Comparison of ENCODE assay signal across 11 mouse cellular contexts in the genomic region with DNA sequence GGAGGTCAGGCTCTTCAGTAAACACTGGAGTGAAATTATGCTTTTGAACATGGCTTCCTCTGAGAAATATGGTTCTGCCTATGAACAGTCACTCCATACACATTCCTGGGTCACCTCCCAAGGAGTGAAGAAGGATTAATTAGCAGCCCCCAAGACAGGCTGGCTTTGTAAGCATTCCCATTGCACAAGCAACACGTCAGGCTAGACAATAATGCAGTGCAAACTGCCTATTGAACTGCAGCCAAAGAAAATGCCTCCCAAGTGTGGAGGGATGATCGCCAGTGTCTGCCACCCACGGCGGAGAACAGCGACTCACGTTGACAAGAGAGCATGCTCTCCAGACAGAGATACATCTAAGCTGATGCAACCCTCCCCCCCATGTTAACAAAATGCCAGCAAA. TPM values are rescaled to one million over a fixed set of nuclear protein-coding genes. Genes with fewer than 3 reads are reported as not detected.
DNase-seq lines count a peak whose midpoint lies in the region; TF ChIP-seq lines count a peak whose summit lies in the region.
"Had no signal": no experiment of that assay in that cellular context is flagged by ENCODE, and none has a peak within 500 bp of the region (broad histone marks: within the 10 kb centered on the region; RNA-seq: fewer than 3 reads in every experiment).

No protein-coding gene starts in this region.

- 74% methylated on average over 6 of the region's 6 CpGs for WGBS in limb, embryonic 10.5 days

- H3K27me3 ChIP-seq in limb, embryonic 10.5 days (ENCODE audit: low read depth, poor library complexity, severe bottlenecking): no peaks in the 10 kb centered on the region

- H3K36me3 ChIP-seq in limb, embryonic 10.5 days: no peaks in the 10 kb centered on the region

- no peak overlapping the region for H3K4me3 ChIP-seq in left cerebral cortex, adult 2 months
- no peak overlapping the region for H3K4me3 ChIP-seq in limb, embryonic 10.5 days

- no peaks in the 10 kb centered on the region for H3K9me3 ChIP-seq in limb, embryonic 10.5 days (replicated peaks)

- no peak overlapping the region for H3K27ac ChIP-seq in left cerebral cortex, adult 2 months
- H3K27ac ChIP-seq in limb, embryonic 10.5 days: no peak overlapping the region

- intact Hi-C loops in left cerebral cortex, adult 2 months (cut with DNase I): loop anchor here (5.0 kb wide), 1 partner anchor 871 kb away; no protein-coding TSS in a partner anchor

- DNase-seq in frontal cortex, postnatal 36 days (ENCODE audit: low spot score in 2 of 2): peak; percentile 23 to 41
- DNase-seq in frontal cortex, postnatal 25 days (ENCODE audit: low spot score in 2 of 2): no peak
- peak; percentile 21 to 24 for DNase-seq in left cerebral cortex, adult 2 months (ENCODE audit: extremely low spot score in 1 of 2, low spot score in 2 of 2)
- no peak for DNase-seq in left cerebral cortex, adult 11 months (ENCODE audit: low spot score)
- DNase-seq in brain, adult 2 months (ENCODE audit: low read depth, low spot score): peak; percentile 76
- DNase-seq in limb, embryonic 10.5 days (ENCODE audit: low spot score): peak; percentile 13
- DNase-seq in embryo, embryonic 10 days (ENCODE audit: low spot score): no peak
- DNase-seq in adrenal gland, adult 18-20 months (ENCODE audit: low spot score in 2 of 2): no peak
- DNase-seq: heart, postnatal 10 days; liver had no signal

- no peak for TF ChIP-seq CTCF in left cerebral cortex, adult 2 months (IDR thresholded peaks at IDR 0.05)

- H3K4me1 ChIP-seq in limb, embryonic 10.5 days: peaks cover 5% of the 10 kb centered on the region

RNA-seq across cellular contexts. Expression of a gene that starts 16.9 kb away (rescaled TPM):
- total RNA-seq in left cerebral cortex, adult 2 months (2021): 10 to 100 TPM; 38.6 to 47.5 TPM
- polyA plus RNA-seq in limb, embryonic 10.5 days (2016; fragmentation: Nextera tagmentation; extraction: Ambion mirVana): 103 and 121 TPM in 2 replicates
- total RNA-seq in adrenal gland, adult 18-20 months (2021): 10 to 100 TPM; 65.9 to 92.5 TPM

RNA-seq across cellular contexts. Expression of a gene that starts 22.7 kb away (rescaled TPM):
- 1 to 10 TPM in 1 of 2 experiments, under 1 TPM in 1; 0.37 to 1.1 TPM for total RNA-seq in left cerebral cortex, adult 2 months (2021)
- not detected in 2 replicates for polyA plus RNA-seq in limb, embryonic 10.5 days (2016; fragmentation: Nextera tagmentation; extraction: Ambion mirVana)
- total RNA-seq in adrenal gland, adult 18-20 months (2021): not detected
- total RNA-seq: heart, postnatal 10 days had no signal
- polyA plus RNA-seq: thymus, postnatal 0 days had no signal

RNA-seq across cellular contexts. Expression of a gene that starts 26.3 kb away (rescaled TPM):
- total RNA-seq in left cerebral cortex, adult 2 months (2021): 100 to 1,000 TPM; 130 to 138 TPM
- polyA plus RNA-seq in limb, embryonic 10.5 days (2016; fragmentation: Nextera tagmentation; extraction: Ambion mirVana): 129 and 133 TPM in 2 replicates
- 100 to 1,000 TPM; 116 to 128 TPM for total RNA-seq in adrenal gland, adult 18-20 months (2021)

RNA-seq across cellular contexts. Expression of a gene that starts 43.7 kb away (rescaled TPM):
- 100 to 1,000 TPM; 107 to 108 TPM for total RNA-seq in left cerebral cortex, adult 2 months (2021)
- polyA plus RNA-seq in limb, embryonic 10.5 days (2016; fragmentation: Nextera tagmentation; extraction: Ambion mirVana): 314 and 323 TPM in 2 replicates
- 100 to 1,000 TPM in 1 of 2 experiments, 10 to 100 TPM in 1; 89.7 to 103 TPM for total RNA-seq in adrenal gland, adult 18-20 months (2021)

Comparison
In these comparisons a context has a peak if more than half of its experiments do, and no peak if none do; other contexts are left out.
1. DNase-seq: peak in frontal cortex, postnatal 36 days (2 of 2), left cerebral cortex, adult 2 months (2 of 2), brain, adult 2 months (single experiment) and limb, embryonic 10.5 days (single experiment); none in frontal cortex, postnatal 25 days (0 of 2), left cerebral cortex, adult 11 months (single experiment), embryo, embryonic 10 days (single experiment) and adrenal gland, adult 18-20 months (0 of 2).